Mouse (Mus musculus) midbrain, postnatal 0 days (tissue): ENCODE measurements around the gene F2. TPM values are rescaled to one million over a fixed set of nuclear protein-coding genes. Genes with fewer than 3 reads are reported as not detected.

Source experiments
- ATAC-seq: fragments of 200-750 bp; cut with Nextera tagmentation; 2 replicates; pipeline ENCODE4 v1.8.0; 2017; ENCODE audit warnings: moderate number of reproducible peaks, mild to moderate bottlenecking, moderate TSS enrichment, moderate library complexity; ENCODE audit not compliant: low FRiP score
- DNase-seq: peaks from one replicate; pipeline ENCODE4 v3.0.0-alpha.2; 2015; ENCODE audit warnings: low spot score
- H3K27ac ChIP-seq: fragments of 300-500 bp; sonication (generic); 2 replicates; pipeline ENCODE4 v1.5.1; 2014; ENCODE audit warnings: low read depth, mild to moderate bottlenecking, low read length, mixed read lengths
- H3K27me3 ChIP-seq: fragments of 300-500 bp; sonication (generic); 2 replicates; pipeline ENCODE4 v1.6.1; 2014; ENCODE audit warnings: low read length, control low read depth, mixed read lengths; ENCODE audit not compliant: insufficient read depth
- H3K36me3 ChIP-seq: fragments of 300-500 bp; sonication (generic); 2 replicates; pipeline ENCODE4 v1.6.1; 2014; ENCODE audit warnings: low read length, control low read depth, mixed read lengths; ENCODE audit not compliant: insufficient read depth
- H3K4me1 ChIP-seq: fragments of 300-500 bp; sonication (generic); 2 replicates; pipeline ENCODE4 v1.6.1; 2014; ENCODE audit warnings: mild to moderate bottlenecking, control low read depth, antibody characterized with exemption, low read length, mixed read lengths; ENCODE audit not compliant: insufficient read depth
- H3K4me2 ChIP-seq: fragments of 300-500 bp; sonication (generic); 2 replicates; pipeline ENCODE4 v1.6.1; 2014; ENCODE audit warnings: low read depth, mild to moderate bottlenecking, low read length, mixed read lengths; ENCODE audit not compliant: poor library complexity, severe bottlenecking
- H3K4me3 ChIP-seq: fragments of 300-500 bp; sonication (generic); 2 replicates; pipeline ENCODE4 v1.5.1; 2014; ENCODE audit warnings: low read depth, mild to moderate bottlenecking, low read length, moderate library complexity
- H3K9ac ChIP-seq: fragments of 300-500 bp; sonication (generic); replicated peaks from 2 replicates; pipeline ENCODE4 v1.6.1; 2014; ENCODE audit warnings: mild to moderate bottlenecking, low read length, moderate library complexity, mixed read lengths; ENCODE audit not compliant: poor library complexity, severe bottlenecking
- H3K9me3 ChIP-seq: fragments of 300-500 bp; sonication (generic); 2 replicates; pipeline ENCODE4 v1.6.1; 2016; ENCODE audit warnings: low read length, control low read depth
- CTCF ChIP-seq: IDR thresholded peaks from 2 replicates; pipeline ENCODE4 v1.5.1; 2016; ENCODE audit warnings: antibody characterized with exemption, mild to moderate bottlenecking
- WGBS: fragments of 180-500 bp; shearing (Covaris S2); extraction: QIAGEN DNeasy Blood & Tissue Kit; methylation state at CpG from one replicate; pipeline ENCODE4 v1.1.7; 2014; 5-methylcytosine and 5-hydroxymethylcytosine counted together
- polyA plus RNA-seq: library from polyadenylated mRNA; unstranded; fragments of >200 nt; fragmentation: Nextera tagmentation; extraction: Ambion mirVana; gene quantifications from 2 replicates; pipeline ENCODE4 v1.2.1, GENCODE M21; 2015
- total RNA-seq: library from RNA; depleted of rRNA; stranded (reverse); fragments of >200 nt; gene quantifications from 2 replicates; pipeline ENCODE4 v1.2.3, GENCODE M21; 2014

F2 gene
- total and polyA plus RNA-seq, 2 experiments from 2014 or later, result 0.10 TPM; not detected in 1

DNA sequence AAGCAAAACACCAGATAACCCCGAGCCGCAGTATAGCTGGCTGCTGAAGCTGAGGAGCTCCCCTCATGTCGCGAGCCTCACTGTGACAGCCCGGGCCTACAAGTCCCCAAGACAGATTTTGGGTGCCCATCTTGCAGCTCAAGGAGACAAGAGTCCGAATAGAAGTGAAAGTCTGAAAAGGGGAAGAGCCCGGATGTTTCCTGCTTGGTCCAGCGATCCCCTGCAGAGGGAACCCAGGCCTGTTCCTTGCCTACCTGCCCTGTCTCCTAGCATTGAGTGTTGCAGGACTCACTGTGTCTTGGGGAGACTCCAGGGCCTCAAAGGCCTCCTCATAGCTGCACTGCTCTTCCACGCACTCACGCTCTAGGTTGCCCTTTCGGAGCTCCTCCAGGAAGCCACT is 728 bp downstream of the F2 start:
- no peak for DNase-seq
- Histone ChIP-seq H3K9me3 (no peaks in the 10 kb centered on the region), H3K4me1 (no peaks in the 10 kb centered on the region), H3K27ac (no peak overlapping the region), H3K36me3 (no peaks in the 10 kb centered on the region), H3K4me2 (no peak overlapping the region), H3K4me3 (no peak overlapping the region), H3K9ac (no peak overlapping the region), H3K27me3 (no peaks in the 10 kb centered on the region)
- WGBS, result 90% methylated on average over 11 of the region's 11 CpGs
- ATAC-seq, result no peak
- no peak for TF ChIP-seq CTCF

DNA sequence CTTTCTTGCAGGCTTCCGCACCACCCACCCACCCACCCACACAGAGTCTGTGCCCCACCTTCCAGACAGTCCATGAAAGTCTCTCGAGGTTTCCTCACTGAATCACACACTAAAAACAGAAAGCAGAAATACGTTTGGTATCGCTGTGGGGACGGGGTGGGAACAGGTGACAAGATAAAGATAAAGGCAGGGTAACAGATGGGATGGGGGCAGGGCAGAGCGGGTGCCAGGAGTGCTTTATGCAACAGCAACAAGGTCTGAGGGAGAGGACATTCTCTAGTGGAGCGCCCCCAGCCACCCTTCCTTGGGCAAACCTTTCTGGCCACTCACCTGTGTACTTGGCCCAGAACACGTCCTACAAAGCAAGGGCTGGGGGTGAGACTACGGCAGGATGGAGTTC is 1.4 kb downstream of the F2 start:
- H3K9ac ChIP-seq, result no peak overlapping the region
- no peak overlapping the region for H3K27ac ChIP-seq
- H3K36me3 ChIP-seq, result no peaks in the 10 kb centered on the region
- 82% methylated on average over 9 of the region's 9 CpGs for WGBS
- H3K4me3 ChIP-seq, result no peak overlapping the region
- ATAC-seq (no peak), DNase-seq (no peak)
- H3K9me3 ChIP-seq, result no peaks in the 10 kb centered on the region
- no peaks in the 10 kb centered on the region for H3K27me3 ChIP-seq
- H3K4me2 ChIP-seq, result no peak overlapping the region
- H3K4me1 ChIP-seq, result no peaks in the 10 kb centered on the region
- no peak for TF ChIP-seq CTCF

DNA sequence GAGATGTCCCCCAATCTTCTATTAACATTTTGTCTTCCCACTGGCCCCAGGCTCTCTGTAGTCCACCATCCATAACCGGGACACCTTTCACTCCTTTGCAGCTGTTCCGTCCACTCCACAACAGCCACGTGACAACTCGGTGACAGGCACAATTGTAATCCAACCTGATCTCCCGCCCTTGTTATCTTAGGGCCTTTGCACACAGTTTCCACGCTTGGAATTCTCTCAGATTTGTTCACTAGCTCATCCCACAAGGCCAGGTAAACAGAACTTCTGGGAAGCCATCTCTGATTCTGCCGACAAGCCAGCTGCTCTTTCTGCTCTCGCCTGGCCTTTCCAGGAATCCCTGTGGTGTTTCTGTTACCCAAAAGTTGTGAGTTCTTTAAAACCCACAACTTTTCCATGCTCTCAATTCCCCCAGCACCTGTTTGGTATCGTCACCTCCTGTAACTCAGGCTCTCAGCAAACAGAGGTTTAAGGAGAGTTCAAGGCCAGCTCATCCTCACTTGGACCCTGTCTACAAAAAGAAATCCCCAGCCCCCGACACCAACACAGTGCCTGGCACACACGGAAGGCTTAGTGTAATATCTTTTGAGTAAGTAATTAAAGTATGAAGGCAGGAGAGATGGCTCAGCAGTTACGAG is 2.8 kb downstream of the F2 start:
- no peak overlapping the region for H3K27ac ChIP-seq
- H3K4me2 ChIP-seq, result no peak overlapping the region
- no peak overlapping the region for H3K4me3 ChIP-seq
- H3K36me3 ChIP-seq, result no peaks in the 10 kb centered on the region
- TF ChIP-seq CTCF, result no peak
- no peak for ATAC-seq
- no peak for DNase-seq
- 85% methylated on average over 12 of the region's 12 CpGs for WGBS
- no peaks in the 10 kb centered on the region for H3K27me3 ChIP-seq
- no peaks in the 10 kb centered on the region for H3K4me1 ChIP-seq
- H3K9me3 ChIP-seq, result no peaks in the 10 kb centered on the region
- H3K9ac ChIP-seq, result no peak overlapping the region

- H3K9me3 ChIP-seq, result no peaks in the 10 kb centered on the region
- no peaks in the 10 kb centered on the region for H3K4me1 ChIP-seq
- no peak for DNase-seq
- no peak overlapping the region for H3K4me3 ChIP-seq
- H3K27me3 ChIP-seq, result no peaks in the 10 kb centered on the region
- TF ChIP-seq CTCF, result no peak
- no peak overlapping the region for H3K4me2 ChIP-seq
- no peak overlapping the region for H3K9ac ChIP-seq
- WGBS, result 57% methylated on average over 5 of the region's 5 CpGs
- no peak overlapping the region for H3K27ac ChIP-seq
- no peak for ATAC-seq
- no peaks in the 10 kb centered on the region for H3K36me3 ChIP-seq
These were observed 3.9 kb downstream of the F2 start for GRCm38 (mm10) chr2:91632316-91632715.

GRCm38 (mm10) chr2:91631826-91632225 is 4.4 kb downstream of the F2 start:
- no peak for TF ChIP-seq CTCF
- Histone ChIP-seq H3K9ac (no peak overlapping the region), H3K27ac (no peak overlapping the region), H3K4me2 (no peak overlapping the region), H3K36me3 (no peaks in the 10 kb centered on the region), H3K4me3 (no peak overlapping the region), H3K9me3 (no peaks in the 10 kb centered on the region), H3K27me3 (no peaks in the 10 kb centered on the region), H3K4me1 (no peaks in the 10 kb centered on the region)
- ATAC-seq (no peak), DNase-seq (no peak)
- 83% methylated on average over 5 of the region's 5 CpGs for WGBS

DNA sequence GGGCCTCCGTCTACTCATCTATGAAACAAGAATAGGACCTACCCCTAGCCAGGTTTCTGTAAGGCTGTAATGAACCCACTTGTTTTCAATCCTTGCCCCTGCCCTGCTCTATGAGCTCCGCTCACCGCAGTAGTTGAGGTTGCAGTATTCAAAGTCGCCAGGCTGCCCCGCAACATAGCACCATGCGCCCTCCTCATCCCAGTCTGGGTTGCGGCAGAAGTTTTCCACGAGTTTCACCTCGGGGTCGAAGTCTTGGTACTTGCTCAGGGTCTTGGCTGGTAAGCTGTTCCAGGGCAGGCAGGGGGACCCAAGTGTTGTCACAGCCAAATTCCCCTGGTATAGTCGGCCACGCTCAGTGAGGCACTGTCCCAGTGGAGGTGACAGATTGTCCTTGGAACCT is 5.8 kb downstream of the F2 start:
- ATAC-seq (no peak), DNase-seq (no peak)
- no peak overlapping the region for H3K27ac ChIP-seq
- H3K4me2 ChIP-seq, result no peak overlapping the region
- no peaks in the 10 kb centered on the region for H3K9me3 ChIP-seq
- no peaks in the 10 kb centered on the region for H3K27me3 ChIP-seq
- WGBS, result 94% methylated on average over 12 of the region's 12 CpGs
- H3K4me1 ChIP-seq, result no peaks in the 10 kb centered on the region
- H3K4me3 ChIP-seq, result no peak overlapping the region
- H3K9ac ChIP-seq, result no peak overlapping the region
- no peaks in the 10 kb centered on the region for H3K36me3 ChIP-seq
- no peak for TF ChIP-seq CTCF
